Mouse (Mus musculus) c-Kit-negative CD71-positive TER-119-positive erythroid progenitor cells, embryonic 14.5 days (primary cell): ENCODE measurements around the gene Gm8356.
"Not testable (repeated sequence)": the region's sequence is repeated elsewhere in the genome, so short reads cannot be mapped to it uniquely, and the experiment has no call there.

Experiments
- DNase-seq: peaks from one replicate; pipeline ENCODE4 v3.0.0-alpha.2; 2013; ENCODE audit warnings: low read depth, low spot score

Gene Gm8356

DNA sequence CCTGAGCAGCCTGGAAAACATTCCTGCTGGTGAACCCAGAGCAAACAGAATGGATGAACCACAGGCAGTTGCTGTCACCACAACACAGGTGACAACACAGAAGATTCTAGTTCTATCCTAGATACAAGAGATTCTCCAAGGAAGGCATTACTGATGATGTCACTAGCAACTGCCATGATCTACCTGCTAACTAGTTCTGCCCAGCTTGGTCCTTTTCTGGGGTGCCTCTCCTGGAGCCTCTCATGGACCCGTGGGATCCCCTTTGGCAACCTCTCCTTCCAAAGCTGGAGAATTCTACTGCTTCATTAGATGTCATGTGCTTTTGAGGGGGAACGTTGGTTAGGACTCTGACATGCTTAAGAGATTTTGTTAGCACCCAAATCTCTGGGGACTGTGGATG is at the start of gene Gm8356:
Gene Gm8356, minus strand, starts transcription at position 101 of the 400 bp plus-strand sequence.
- not testable (repeated sequence) for DNase-seq

DNA sequence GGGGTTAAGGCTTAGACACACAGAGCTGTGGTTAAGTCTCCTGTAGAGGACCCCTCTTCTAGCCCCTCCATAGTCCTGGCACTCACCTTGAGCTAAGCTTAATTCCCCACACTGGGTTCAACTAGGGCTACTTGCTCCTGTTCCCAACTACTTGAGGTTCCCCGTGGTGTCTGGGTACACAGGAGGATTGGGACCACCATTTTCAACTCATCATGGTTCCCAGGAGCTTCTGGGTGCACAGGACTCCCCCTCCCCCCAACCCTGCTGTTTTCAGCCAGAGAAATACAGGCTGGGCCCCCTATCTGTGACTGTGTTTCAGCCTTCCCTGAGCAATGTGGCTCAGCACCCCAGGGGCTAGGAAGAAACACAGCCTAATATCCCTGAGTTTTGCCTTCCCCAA is 50.8 kb downstream of the Gm8356 start:
- not testable (repeated sequence) for DNase-seq

- DNase-seq, result not testable (repeated sequence)
Observed at GRCm38 (mm10) chr14:6485541-6485940, 51.5 kb downstream of the Gm8356 start.

DNA sequence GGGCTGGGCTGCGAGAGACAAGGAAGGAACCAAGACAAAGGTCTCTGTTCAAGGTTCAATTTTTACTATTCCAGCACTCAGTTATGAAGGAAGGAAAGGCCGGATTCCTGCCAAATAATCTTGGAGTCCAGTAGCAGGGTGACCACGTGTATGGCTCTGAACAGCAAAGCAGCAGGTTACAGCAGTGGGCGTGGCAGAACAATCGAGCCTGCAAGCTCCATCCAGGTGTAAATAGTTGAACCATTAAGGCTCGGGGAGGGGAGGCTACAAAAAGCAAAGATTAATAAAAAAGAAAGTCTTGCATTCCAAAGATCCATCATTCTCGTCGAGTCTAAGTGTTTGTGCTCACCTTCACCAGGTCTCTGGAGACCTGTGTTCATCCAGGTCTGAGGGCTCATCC is 55.0 kb downstream of the Gm8356 start:
- DNase-seq, result not testable (repeated sequence)
